Mouse (Mus musculus) spleen, adult 2 months (tissue): Measurements from ENCODE around the gene Cadps2.

Source experiments
- CTCF ChIP-seq: fragments of 200-500 bp; IDR thresholded peaks from 2 replicates; pipeline ENCODE4 v1.5.1; 2011; ENCODE audit warnings: mild to moderate bottlenecking, inconsistent platforms; ENCODE audit not compliant: insufficient read depth, insufficient read length, insufficient replicate concordance; ENCODE audit errors: extremely low read depth
- POLR2A ChIP-seq: fragments of 200-500 bp; IDR thresholded peaks from 2 replicates; pipeline ENCODE4 v1.6.1; 2011; ENCODE audit warnings: low read depth, low read length, inconsistent platforms

DNA sequence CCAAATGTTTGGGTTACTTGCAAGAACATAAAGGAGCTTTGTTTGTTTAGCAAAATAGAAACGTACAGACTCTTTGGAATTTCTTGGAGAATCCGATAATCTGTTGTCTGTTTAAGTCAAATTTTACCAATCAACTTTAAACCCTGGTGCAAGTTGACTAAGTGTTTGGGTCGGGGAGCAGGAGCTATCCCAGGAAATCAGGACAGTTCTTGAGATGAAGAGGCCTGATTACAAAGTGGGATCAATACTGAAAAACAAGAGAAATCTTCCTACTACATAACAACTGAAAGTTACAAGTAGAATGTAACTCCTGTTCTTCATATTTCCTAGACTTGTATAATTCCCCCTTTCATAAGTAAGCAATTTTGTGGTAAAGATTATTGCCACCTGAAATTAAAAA, 587.8 kb downstream of the Cadps2 start:
- TF ChIP-seq CTCF (no peak), POLR2A (no peak)
